Mouse (Mus musculus) left cerebral cortex, postnatal 14 days (tissue): ENCODE data around the gene Vinac1. TPM values are rescaled to one million over a fixed set of nuclear protein-coding genes. Genes with fewer than 3 reads are reported as not detected.
"Not testable (repeated sequence)": the region's sequence is repeated elsewhere in the genome, so short reads cannot be mapped to it uniquely, and the experiment has no call there.

Source experiments
- DNase-seq, 2 experiments: peaks; one replicate each; pipeline ENCODE4 v3.0.0; 2021 to 2022; ENCODE audit warnings: low spot score in 2 of 2, mixed read lengths in 1 of 2
- intact Hi-C: fragments of 180-260 bp; cut with DNase I; formaldehyde crosslinking; loops from one replicate; pipeline ENCODE4 v1.15.1; 2025
- total RNA-seq, 2 experiments: library from RNA; stranded (reverse); gene quantifications; 2 replicates each; pipeline ENCODE4 v1.2.3; 2021

Gene Vinac1
- total RNA-seq, 2 experiments from 2014 or later: 0.13 TPM

GRCm38 (mm10) chr2:129046172-129046845, 1.7 kb downstream of the Vinac1 start:
- no peak for DNase-seq
- intact Hi-C loops: no loop called here

DNA sequence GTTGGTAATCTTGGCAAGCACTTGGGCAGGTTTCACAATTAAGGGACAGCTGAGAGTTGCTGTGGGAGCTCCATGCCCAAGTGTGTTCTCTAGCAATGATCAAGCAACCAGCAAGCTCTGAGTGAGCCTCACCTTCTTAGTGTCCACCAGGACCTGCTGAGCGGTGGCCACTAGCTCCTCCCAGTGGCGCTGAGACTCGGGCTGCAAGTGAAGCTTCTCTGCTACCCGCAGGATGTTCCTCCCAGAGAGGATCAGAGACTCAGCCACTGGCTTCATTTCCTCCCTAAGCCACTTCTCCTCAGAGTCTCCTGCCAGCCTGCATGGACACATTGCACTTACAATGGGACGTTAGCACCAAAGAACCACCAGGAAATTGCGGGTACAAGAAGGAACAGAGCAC, 7.4 kb downstream of the Vinac1 start:
- no peak for DNase-seq
- intact Hi-C loops: no loop called here

DNA sequence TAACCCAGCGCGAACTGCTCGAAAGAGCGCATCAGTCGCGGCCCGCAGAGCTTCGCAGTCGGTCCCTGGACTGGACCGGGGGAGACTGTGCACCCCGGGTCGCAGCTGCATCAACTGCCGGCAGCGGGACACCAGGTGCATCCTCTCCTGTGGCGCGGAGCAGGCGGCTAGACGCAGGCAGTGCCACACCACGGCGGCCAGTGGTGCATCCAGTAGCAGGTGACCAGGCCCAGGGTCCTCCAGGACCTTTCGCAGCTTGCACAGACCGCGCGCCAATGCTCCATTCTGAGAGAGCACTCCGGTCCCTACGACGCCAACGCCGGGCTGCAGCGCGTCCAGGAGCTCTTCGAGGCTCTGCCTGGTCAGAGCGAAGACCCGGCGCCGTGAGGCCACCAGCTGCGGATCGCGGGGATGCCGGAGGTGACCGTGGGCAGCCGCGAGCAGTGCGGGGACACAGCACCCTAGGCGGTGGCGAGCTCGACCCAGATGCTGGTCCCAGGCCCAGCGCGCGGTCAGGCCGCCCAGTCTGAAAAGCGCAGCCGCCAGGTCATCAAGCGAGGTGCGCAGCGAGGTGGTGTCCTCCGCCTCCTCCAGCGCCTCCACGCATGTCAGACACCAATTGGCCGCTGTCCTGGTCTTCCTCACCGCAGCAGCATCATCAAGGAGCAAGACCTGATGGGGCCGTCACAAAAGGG, 8.9 kb downstream of the Vinac1 start:
- intact Hi-C loops: no loop called here
- DNase-seq: peak in 1 of 2 experiments; percentile 5

GRCm38 (mm10) chr2:129038426-129038936, 9.5 kb downstream of the Vinac1 start:
- intact Hi-C loops: no loop called here
- DNase-seq: peak; percentile 15 to 22

- intact Hi-C loops: no loop called here
Observed at GRCm38 (mm10) chr2:129035381-129035780, 12.6 kb downstream of the Vinac1 start.

GRCm38 (mm10) chr2:129024820-129025219, 23.2 kb downstream of the Vinac1 start:
- intact Hi-C loops: no loop called here
- no peak for DNase-seq

More at GRCm38 (mm10) chr2:129035381-129035780, 12.6 kb downstream of the Vinac1 start:
- DNase-seq: no peak

DNA sequence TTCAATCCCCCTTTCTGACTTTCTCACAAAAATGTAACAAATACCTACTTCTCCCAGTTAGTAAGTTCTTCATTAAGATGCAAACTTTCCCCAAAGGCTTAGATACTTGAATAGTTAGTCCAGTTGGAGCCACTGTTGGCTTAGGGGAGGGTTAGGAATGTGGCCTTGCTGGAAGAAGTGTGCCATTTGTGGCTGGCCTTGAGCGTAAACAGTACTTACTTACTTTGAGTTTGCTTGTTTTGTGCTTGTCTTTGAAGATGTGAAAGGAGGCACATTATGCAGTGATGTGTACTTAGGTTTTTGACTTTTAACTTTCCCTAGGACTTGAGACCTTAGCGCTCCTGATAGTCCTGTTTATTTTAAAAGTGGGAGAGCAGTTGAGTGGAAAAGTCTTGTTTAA, 27.9 kb downstream of the Vinac1 start:
- no peak for DNase-seq
- intact Hi-C loops: no loop called here

- DNase-seq, intact Hi-C loops: not testable (repeated sequence)
Observed at GRCm38 (mm10) chr2:129008867-129009266, 39.1 kb downstream of the Vinac1 start.

DNA sequence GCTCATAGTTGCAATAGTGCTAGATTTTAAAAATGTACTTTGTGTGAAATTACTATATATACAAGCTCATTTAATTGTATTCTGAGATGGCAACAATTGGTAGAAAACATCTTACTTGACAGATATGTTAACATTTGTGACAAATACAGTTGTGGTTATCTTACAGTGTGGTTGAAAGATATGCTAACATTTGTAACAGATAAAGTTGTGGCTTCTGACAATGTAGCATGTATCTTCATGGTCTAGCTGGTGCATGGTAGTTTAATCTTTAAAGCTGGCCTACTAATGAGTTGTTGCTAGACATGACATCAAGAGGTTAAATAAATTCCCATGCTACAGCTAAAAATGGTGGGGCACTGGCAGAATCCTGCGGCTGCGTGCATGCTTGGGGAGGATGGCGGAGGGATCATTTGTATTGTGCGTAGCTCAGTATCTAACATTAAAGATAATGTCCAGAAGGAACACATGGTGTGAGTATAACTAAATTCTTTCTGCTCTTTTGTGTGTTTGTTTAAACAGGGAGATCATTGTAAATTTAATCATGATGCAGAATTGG, 41.7 kb downstream of the Vinac1 start:
- DNase-seq: no peak
- intact Hi-C loops: no loop called here

GRCm38 (mm10) chr2:129004872-129005271, 43.1 kb downstream of the Vinac1 start:
- intact Hi-C loops: no loop called here
- DNase-seq: no peak

- intact Hi-C loops: no loop called here
- peak in 1 of 2 experiments; percentile 9 for DNase-seq
Observed at GRCm38 (mm10) chr2:128984746-128985145, 63.2 kb downstream of the Vinac1 start.

DNA sequence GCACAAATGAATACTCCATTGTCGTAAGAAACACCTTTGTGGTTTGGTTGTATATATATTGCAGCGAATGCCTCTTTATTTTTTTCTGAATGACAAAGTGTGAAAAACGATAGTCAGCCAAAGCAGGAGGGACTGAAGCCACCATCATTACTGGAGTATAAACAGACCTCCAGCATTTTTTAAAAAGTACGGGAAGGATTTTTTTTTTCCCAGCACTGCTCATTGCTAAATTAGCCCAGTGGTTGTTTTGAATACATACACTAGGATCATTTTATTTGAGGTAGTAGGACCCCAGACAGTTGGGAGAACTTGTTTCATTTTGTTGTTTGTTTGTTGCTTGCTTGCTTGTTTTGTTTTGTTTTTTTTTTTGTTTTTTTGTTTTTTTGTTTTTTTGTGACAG, 72.4 kb downstream of the Vinac1 start:
- intact Hi-C loops: no loop called here
- DNase-seq: no peak

Other genes with a start within 250 kb of the Vinac1 start
- gene Tmem87b, start 230.1 kb downstream of the Vinac1 start, total RNA-seq: 10 to 100 TPM; 32.7 to 33.5 TPM
- 1 to 10 TPM; 4.0 to 4.8 TPM for gene Fbln7, start 185.2 kb downstream of the Vinac1 start, total RNA-seq
- 1 to 10 TPM; 6.7 to 7.0 TPM for gene Zc3h8, start 104.1 kb downstream of the Vinac1 start, total RNA-seq
- gene Zc3h6, start 80.8 kb downstream of the Vinac1 start, total RNA-seq: 10 to 100 TPM; 11.4 to 13.3 TPM
- 1 to 10 TPM; 7.3 to 7.4 TPM for gene Gm10762, start 80.4 kb downstream of the Vinac1 start, total RNA-seq
- 10 to 100 TPM; 75.3 to 83.5 TPM for gene Ttl, start 17.8 kb upstream of the Vinac1 start, total RNA-seq
- gene Polr1b, start 52.8 kb upstream of the Vinac1 start, total RNA-seq: 10 to 100 TPM; 20.9 to 21.1 TPM
- 10 to 100 TPM; 10.4 to 10.5 TPM for gene Chchd5, start 81.5 kb upstream of the Vinac1 start, total RNA-seq
- gene Slc20a1, start 150.6 kb upstream of the Vinac1 start, total RNA-seq: 100 to 1,000 TPM; 127 to 130 TPM
- gene Ckap2l, start 249.0 kb upstream of the Vinac1 start, total RNA-seq: 1 to 10 TPM; 1.3 to 1.4 TPM